Mouse (Mus musculus): ENCODE measurements around the gene Kdelr1. TPM values are rescaled to one million over a fixed set of nuclear protein-coding genes. Genes with fewer than 3 reads are reported as not detected.
A peak's percentile ranks its signal among the peaks of the same experiment; 100 is the strongest.

The Kdelr1 gene
- polyA plus RNA-seq, 1 experiment from 2014 or later = 76.7 TPM

DNA sequence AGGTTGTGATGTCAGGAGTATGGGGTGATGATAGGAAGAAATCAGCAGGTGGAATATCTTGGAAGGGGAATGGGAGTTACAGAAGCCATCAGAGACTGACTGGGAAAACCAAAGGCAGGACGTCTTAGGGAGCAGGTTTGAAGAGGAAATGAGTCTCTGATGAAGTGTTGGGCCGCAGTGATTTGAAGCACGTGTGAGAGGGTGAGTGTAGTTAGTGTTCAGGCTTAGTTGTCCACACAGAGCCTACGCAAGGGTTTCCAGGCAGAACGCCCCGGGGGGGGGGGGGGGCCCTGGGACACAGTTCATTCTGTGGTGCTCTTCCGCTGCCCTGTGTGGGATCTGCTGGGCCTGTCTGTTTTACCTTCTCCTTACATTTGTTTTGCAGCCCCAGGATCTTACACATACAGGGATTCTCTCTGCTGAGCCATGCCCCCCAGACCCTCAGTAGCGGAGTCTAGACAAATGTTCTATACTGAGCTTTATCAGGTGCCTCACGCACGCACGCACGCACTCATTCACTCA lies 30.0 kb downstream of the Kdelr1 start:
- H3K4me1 ChIP-seq (replicated peaks; ENCODE audit: control insufficient read depth, insufficient read depth, low read length) = peaks cover 2% of the 10 kb centered on the region; the same call in 1 of the 2 replicates
- ATAC-seq (ENCODE audit: low read depth) = no peak
- no peak overlapping the region for H3K4me3 ChIP-seq (ENCODE audit: low read length)
- H3K36me3 ChIP-seq (ENCODE audit: control insufficient read depth, insufficient read depth, low read length) = no peaks in the 10 kb centered on the region
- H3K9me3 ChIP-seq (ENCODE audit: control insufficient read depth, low read length) = no peaks in the 10 kb centered on the region
- no peak overlapping the region for H3K4me2 ChIP-seq (ENCODE audit: low read depth, low read length)
- no peak overlapping the region for H3K9ac ChIP-seq (ENCODE audit: low read length)
- WGBS = 60% methylated on average over 12 of the region's 12 CpGs
- H3K27ac ChIP-seq (ENCODE audit: low read length) = no peak overlapping the region
- no peaks in the 10 kb centered on the region for H3K27me3 ChIP-seq (ENCODE audit: control insufficient read depth, insufficient read depth, low read depth, low read length)

DNA sequence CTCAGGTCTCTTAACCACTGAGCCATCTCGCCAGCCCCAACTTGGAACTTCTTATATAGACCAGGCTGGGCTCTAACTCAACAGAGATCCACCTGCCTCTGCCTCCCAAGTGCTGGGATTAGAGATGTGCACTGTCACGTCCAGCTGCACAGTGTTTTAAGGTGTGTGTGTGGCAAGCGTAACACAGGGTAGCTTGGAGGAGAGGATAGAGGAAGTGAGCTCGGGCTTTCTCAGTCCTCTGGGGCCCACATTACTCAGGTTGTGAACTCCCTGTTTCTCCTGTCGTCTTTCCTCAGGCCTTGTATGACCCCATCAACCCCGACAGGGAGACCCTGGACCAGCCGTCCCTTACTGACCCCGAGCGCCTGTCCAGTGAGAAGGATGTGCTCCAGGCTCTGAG lies 34.0 kb downstream of the Kdelr1 start:
- Histone ChIP-seq H3K4me3 (ENCODE audit: low read length) (no peak overlapping the region), H3K9ac (ENCODE audit: low read length) (no peak overlapping the region), H3K36me3 (ENCODE audit: control insufficient read depth, insufficient read depth, low read length) (peaks cover 4% of the 10 kb centered on the region), H3K27ac (ENCODE audit: low read length) (no peak overlapping the region), H3K9me3 (ENCODE audit: control insufficient read depth, low read length) (no peaks in the 10 kb centered on the region), H3K4me2 (ENCODE audit: low read depth, low read length) (no peak overlapping the region), H3K27me3 (ENCODE audit: control insufficient read depth, insufficient read depth, low read depth, low read length) (no peaks in the 10 kb centered on the region), H3K4me1 (replicated peaks; ENCODE audit: control insufficient read depth, insufficient read depth, low read length) (no peaks in the 10 kb centered on the region)
- no peak for ATAC-seq (ENCODE audit: low read depth)
- 83% methylated on average over 9 of the region's 9 CpGs for WGBS

DNA sequence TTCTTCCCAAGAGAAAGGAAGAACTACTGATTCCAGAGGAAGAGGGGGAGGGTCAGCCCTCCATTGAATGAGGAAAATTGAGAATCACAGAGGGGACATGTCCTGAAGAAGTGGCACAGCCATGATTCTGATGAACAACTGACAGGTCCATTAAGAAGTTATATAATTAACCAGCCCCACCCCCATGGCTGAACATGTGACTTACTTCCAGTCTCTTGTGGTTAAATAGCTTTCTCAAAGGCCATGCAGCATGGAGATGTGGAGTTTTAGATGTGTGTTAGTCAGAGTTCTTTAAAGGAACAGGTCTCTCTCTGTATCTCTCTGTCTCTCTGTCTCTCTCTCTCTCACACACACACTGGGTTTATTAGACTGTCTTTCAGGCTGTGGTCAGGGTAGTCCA lies 35.8 kb downstream of the Kdelr1 start:
- ATAC-seq (ENCODE audit: low read depth) = no peak
- Histone ChIP-seq H3K27ac (ENCODE audit: low read length) (no peak overlapping the region), H3K27me3 (ENCODE audit: control insufficient read depth, insufficient read depth, low read depth, low read length) (no peaks in the 10 kb centered on the region), H3K4me2 (ENCODE audit: low read depth, low read length) (no peak overlapping the region), H3K9ac (ENCODE audit: low read length) (no peak overlapping the region), H3K36me3 (ENCODE audit: control insufficient read depth, insufficient read depth, low read length) (peaks cover 4% of the 10 kb centered on the region), H3K4me3 (ENCODE audit: low read length) (no peak overlapping the region), H3K9me3 (ENCODE audit: control insufficient read depth, low read length) (no peaks in the 10 kb centered on the region), H3K4me1 (replicated peaks; ENCODE audit: control insufficient read depth, insufficient read depth, low read length) (no peaks in the 10 kb centered on the region)

DNA sequence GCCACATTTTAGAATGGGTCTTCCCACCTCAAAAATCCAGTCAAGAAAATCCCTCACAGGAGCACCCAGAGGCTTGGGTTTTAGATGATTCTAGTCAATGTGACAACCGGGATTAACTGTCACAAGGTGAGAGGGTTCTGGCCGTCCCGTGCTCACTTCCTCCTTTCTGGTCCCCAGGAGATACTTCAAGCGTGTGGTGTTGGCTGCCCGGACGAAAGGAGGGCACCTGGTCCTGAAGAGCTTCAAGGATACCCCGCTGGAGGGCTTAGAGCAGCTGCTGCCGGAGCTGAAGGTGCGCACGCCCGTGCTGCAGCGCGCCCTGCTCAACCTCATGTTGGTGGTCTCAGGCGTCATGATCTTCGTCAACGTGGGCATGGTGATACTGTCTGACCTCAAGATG lies 36.6 kb downstream of the Kdelr1 start:
- no peak overlapping the region for H3K27ac ChIP-seq (ENCODE audit: low read length)
- H3K4me2 ChIP-seq (ENCODE audit: low read depth, low read length) = no peak overlapping the region
- no peak overlapping the region for H3K4me3 ChIP-seq (ENCODE audit: low read length)
- H3K27me3 ChIP-seq (ENCODE audit: control insufficient read depth, insufficient read depth, low read depth, low read length) = no peaks in the 10 kb centered on the region
- 90% methylated on average over 16 of the region's 16 CpGs for WGBS
- no peak for ATAC-seq (ENCODE audit: low read depth)
- peaks cover 4% of the 10 kb centered on the region for H3K36me3 ChIP-seq (ENCODE audit: control insufficient read depth, insufficient read depth, low read length)
- no peaks in the 10 kb centered on the region for H3K9me3 ChIP-seq (ENCODE audit: control insufficient read depth, low read length)
- H3K4me1 ChIP-seq (replicated peaks; ENCODE audit: control insufficient read depth, insufficient read depth, low read length) = no peaks in the 10 kb centered on the region
- no peak overlapping the region for H3K9ac ChIP-seq (ENCODE audit: low read length)

DNA sequence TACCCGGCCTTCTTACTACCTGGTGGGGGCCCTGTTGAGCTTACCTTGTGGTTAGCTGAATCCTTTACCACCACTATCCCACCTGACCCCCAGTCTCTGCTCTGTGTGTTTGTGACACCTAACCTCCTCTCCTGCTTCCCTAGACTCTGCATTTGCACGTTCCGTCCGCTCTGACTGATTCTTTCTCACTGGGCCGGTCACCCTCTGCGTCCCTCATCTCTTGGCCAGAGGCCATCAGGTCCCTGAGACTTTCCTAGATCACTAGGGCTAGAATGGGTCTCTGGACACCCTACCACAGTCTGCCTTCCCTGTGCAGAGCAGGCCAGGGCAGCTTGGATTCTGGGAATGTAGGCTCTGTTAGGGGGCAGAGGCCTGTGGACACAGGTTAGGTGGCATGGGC lies 41.5 kb downstream of the Kdelr1 start:
- peaks cover 4% of the 10 kb centered on the region for H3K36me3 ChIP-seq (ENCODE audit: control insufficient read depth, insufficient read depth, low read length)
- no peaks in the 10 kb centered on the region for H3K9me3 ChIP-seq (ENCODE audit: control insufficient read depth, low read length)
- H3K4me2 ChIP-seq (ENCODE audit: low read depth, low read length) = no peak overlapping the region
- no peak overlapping the region for H3K4me3 ChIP-seq (ENCODE audit: low read length)
- no peaks in the 10 kb centered on the region for H3K27me3 ChIP-seq (ENCODE audit: control insufficient read depth, insufficient read depth, low read depth, low read length)
- no peak overlapping the region for H3K9ac ChIP-seq (ENCODE audit: low read length)
- no peak for ATAC-seq (ENCODE audit: low read depth)
- H3K4me1 ChIP-seq (replicated peaks; ENCODE audit: control insufficient read depth, insufficient read depth, low read length) = peaks cover 25% of the 10 kb centered on the region
- H3K27ac ChIP-seq (ENCODE audit: low read length) = no peak overlapping the region
- WGBS = 76% methylated on average over 6 of the region's 6 CpGs

DNA sequence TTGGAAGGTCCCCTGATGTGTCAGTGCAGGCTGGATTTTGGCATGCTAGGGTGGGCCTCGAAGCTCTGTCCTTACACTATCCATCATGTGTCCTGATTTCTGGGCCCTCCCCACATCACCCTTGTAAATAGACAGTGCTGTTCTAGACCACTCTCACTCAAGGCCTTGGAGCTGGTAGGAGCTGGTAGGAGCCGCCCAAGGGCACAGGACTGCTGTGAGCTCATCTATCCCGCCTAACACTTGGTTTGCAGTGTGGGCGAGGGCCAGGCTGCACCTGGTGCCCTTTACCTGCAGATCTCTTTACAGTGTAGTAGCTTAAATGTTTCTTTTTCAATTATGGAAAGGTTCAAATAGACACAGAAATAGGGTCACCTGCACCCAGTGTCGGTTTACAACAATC lies 42.4 kb downstream of the Kdelr1 start:
- Histone ChIP-seq H3K4me1 (replicated peaks; ENCODE audit: control insufficient read depth, insufficient read depth, low read length) (peaks cover 32% of the 10 kb centered on the region), H3K4me2 (ENCODE audit: low read depth, low read length) (no peak overlapping the region), H3K27ac (ENCODE audit: low read length) (no peak overlapping the region), H3K27me3 (ENCODE audit: control insufficient read depth, insufficient read depth, low read depth, low read length) (no peaks in the 10 kb centered on the region), H3K9me3 (ENCODE audit: control insufficient read depth, low read length) (no peaks in the 10 kb centered on the region), H3K9ac (ENCODE audit: low read length) (no peak overlapping the region), H3K36me3 (ENCODE audit: control insufficient read depth, insufficient read depth, low read length) (peaks cover under 1% of the 10 kb centered on the region), H3K4me3 (ENCODE audit: low read length) (no peak overlapping the region)
- WGBS = 82% methylated on average over 5 of the region's 5 CpGs
- no peak for ATAC-seq (ENCODE audit: low read depth)

DNA sequence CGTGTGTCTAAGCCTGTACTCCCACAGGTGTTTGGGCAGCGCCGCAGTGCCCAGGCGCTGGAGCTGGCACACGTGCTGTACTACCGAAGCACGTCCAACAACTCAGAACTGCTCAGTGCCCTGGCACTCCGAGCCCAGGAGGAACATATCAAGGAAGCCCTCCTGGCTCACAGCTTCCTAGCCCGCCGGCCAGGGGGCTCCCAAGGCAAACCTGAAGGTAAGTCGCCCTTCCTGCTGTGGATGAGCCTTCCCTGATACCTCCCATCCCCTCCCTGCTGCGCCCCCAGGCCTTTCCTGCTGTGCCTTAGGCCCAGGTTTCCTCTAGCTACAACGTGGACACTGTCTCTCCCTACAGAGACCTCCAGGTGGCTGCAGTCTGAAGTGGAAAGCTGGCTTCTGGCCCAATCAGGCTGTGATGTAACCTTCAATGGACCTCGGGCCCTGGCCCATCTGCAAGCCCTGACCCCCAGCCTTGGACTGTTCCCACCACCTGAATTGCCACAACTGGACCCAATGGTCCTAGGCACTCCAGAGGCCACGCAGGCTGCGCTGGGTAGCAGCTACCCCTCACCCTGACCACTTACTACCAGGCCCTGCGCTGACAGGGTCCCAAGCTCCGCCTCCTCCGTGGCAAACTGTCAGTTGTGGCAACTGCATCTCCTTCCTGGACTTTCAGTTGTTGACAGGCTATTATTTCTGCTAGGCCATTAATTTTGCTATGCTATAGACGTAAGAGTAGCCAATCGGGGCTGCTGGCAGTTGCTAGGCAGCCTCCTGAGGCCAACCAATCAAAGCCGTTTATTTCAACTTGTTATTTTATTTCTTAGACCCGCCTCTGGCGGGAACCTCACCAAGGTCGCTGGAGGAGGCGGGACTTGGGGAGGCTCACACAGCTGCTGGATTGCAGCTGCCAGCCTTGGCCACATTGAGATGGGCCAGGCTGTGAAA lies 43.8 kb downstream of the Kdelr1 start:
- 28% methylated on average over 26 of the region's 26 CpGs for WGBS
- Histone ChIP-seq H3K27me3 (ENCODE audit: control insufficient read depth, insufficient read depth, low read depth, low read length) (no peaks in the 10 kb centered on the region), H3K4me2 (ENCODE audit: low read depth, low read length) (peak overlapping the region; percentile 62), H3K4me1 (replicated peaks; ENCODE audit: control insufficient read depth, insufficient read depth, low read length) (peaks cover 35% of the 10 kb centered on the region), H3K4me3 (ENCODE audit: low read length) (peak overlapping the region; percentile 44), H3K9me3 (ENCODE audit: control insufficient read depth, low read length) (no peaks in the 10 kb centered on the region), H3K9ac (ENCODE audit: low read length) (peak overlapping the region; percentile 69), H3K27ac (ENCODE audit: low read length) (peak overlapping the region; percentile 88), H3K36me3 (ENCODE audit: control insufficient read depth, insufficient read depth, low read length) (no peaks in the 10 kb centered on the region; the same call in 1 of the 2 replicates)
- peak; percentile 89 for ATAC-seq (ENCODE audit: low read depth)

DNA sequence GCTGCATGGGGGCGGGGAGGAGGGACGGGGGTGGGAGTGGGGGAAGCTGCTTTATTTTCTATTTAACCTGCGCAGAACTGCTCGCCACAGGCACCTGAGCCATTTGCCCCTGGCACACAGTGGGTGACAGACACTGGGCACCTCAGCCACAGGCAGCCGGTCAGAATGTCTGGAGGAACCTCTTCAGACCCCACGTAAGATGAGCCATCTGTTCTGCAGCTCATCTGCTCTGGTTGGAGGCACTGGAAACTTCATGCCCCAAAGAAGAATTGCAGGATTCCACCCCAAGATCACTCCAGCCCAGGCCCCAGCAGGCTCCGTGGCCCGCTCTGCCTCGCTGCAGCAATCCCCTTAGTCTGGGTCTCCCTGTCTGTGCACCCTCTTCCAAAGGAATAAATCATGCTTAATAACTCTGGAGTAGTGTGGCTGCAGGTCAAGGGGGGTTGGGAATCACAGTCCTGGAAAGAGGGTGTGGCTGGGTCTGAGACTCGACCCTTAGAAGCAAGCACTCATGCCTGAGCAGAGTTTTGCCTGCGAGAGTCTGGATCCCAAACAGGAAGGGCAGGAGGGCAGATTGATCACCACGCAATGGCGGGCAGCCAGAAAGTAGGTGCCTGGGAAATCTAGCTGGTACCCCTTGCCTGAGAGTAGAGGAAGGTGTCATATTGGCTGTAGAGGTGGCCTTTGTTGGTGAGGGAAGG lies 44.6 kb downstream of the Kdelr1 start:
- peak overlapping the region; percentile 44 for H3K4me3 ChIP-seq (ENCODE audit: low read length)
- no peaks in the 10 kb centered on the region; the same call in 1 of the 2 replicates for H3K36me3 ChIP-seq (ENCODE audit: control insufficient read depth, insufficient read depth, low read length)
- H3K9me3 ChIP-seq (ENCODE audit: control insufficient read depth, low read length) = no peaks in the 10 kb centered on the region
- no peaks in the 10 kb centered on the region for H3K27me3 ChIP-seq (ENCODE audit: control insufficient read depth, insufficient read depth, low read depth, low read length)
- peak overlapping the region; percentile 41 for H3K9ac ChIP-seq (ENCODE audit: low read length)
- ATAC-seq (ENCODE audit: low read depth) = 0 out of 2 replicates have a peak, but pooled peaks have one; percentile 3
- H3K4me1 ChIP-seq (replicated peaks; ENCODE audit: control insufficient read depth, insufficient read depth, low read length) = peaks cover 43% of the 10 kb centered on the region
- H3K4me2 ChIP-seq (ENCODE audit: low read depth, low read length) = peak overlapping the region; percentile 62
- WGBS = 22% methylated on average over 13 of the region's 13 CpGs
- H3K27ac ChIP-seq (ENCODE audit: low read length) = peak overlapping the region; percentile 78

DNA sequence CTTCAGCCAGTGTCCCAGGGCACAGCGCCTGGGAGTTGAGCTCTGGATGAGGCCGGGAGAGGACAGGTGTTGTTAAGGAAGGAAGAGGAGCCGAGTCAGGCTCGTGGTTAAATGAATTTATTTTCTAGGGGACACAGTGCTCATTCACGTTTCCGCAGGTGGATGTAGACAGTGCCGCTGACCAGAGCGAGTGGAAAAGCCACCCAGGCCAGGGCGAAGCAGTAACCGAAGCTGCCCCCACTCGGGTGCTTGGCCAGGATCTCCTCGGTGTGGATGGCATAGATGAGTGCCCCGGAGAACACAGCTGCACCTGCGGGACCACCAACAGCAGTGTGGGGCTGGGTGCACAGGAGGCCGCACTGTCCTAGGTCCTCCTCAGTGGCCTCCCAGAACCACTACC lies 45.4 kb downstream of the Kdelr1 start:
- H3K4me3 ChIP-seq (ENCODE audit: low read length) = no peak overlapping the region
- no peaks in the 10 kb centered on the region; the same call in 1 of the 2 replicates for H3K36me3 ChIP-seq (ENCODE audit: control insufficient read depth, insufficient read depth, low read length)
- peak overlapping the region; percentile 78 for H3K27ac ChIP-seq (ENCODE audit: low read length)
- 81% methylated on average over 15 of the region's 15 CpGs for WGBS
- no peaks in the 10 kb centered on the region for H3K9me3 ChIP-seq (ENCODE audit: control insufficient read depth, low read length)
- H3K9ac ChIP-seq (ENCODE audit: low read length) = no peak overlapping the region; the same call in 1 of the 2 replicates
- peaks cover 50% of the 10 kb centered on the region for H3K4me1 ChIP-seq (replicated peaks; ENCODE audit: control insufficient read depth, insufficient read depth, low read length)
- H3K4me2 ChIP-seq (ENCODE audit: low read depth, low read length) = no peak overlapping the region
- H3K27me3 ChIP-seq (ENCODE audit: control insufficient read depth, insufficient read depth, low read depth, low read length) = no peaks in the 10 kb centered on the region
- no peak for ATAC-seq (ENCODE audit: low read depth)
